Mouse (Mus musculus) stomach, embryonic 15.5 days (tissue): ENCODE data around the gene Mtmr3. TPM values are rescaled to one million over a fixed set of nuclear protein-coding genes. Genes with fewer than 3 reads are reported as not detected.

Experiments
- ATAC-seq: fragments of 200-750 bp; cut with Nextera tagmentation; 2 replicates; pipeline ENCODE4 v1.8.0; 2017; ENCODE audit warnings: low read depth, moderate number of reproducible peaks, moderate TSS enrichment; ENCODE audit not compliant: insufficient read depth, low FRiP score
- H3K27ac ChIP-seq: fragments of 300-500 bp; sonication (generic); 2 replicates; pipeline ENCODE4 v1.5.1; 2015; ENCODE audit warnings: mild to moderate bottlenecking, inconsistent platforms
- H3K27me3 ChIP-seq: fragments of 300-500 bp; sonication (generic); replicated peaks from 2 replicates; pipeline ENCODE4 v1.6.1; 2015; ENCODE audit warnings: inconsistent platforms
- H3K36me3 ChIP-seq: fragments of 300-500 bp; sonication (generic); 2 replicates; pipeline ENCODE4 v1.6.1; 2015; ENCODE audit warnings: inconsistent platforms
- H3K4me1 ChIP-seq: fragments of 300-500 bp; sonication (generic); 2 replicates; pipeline ENCODE4 v1.6.1; 2015; ENCODE audit warnings: inconsistent platforms
- H3K4me2 ChIP-seq: fragments of 300-500 bp; sonication (generic); 2 replicates; pipeline ENCODE4 v1.6.1; 2015; ENCODE audit warnings: mild to moderate bottlenecking, inconsistent platforms
- H3K4me3 ChIP-seq: fragments of 300-500 bp; sonication (generic); replicated peaks from 2 replicates; pipeline ENCODE4 v1.5.1; 2015; ENCODE audit warnings: inconsistent platforms
- H3K9ac ChIP-seq: fragments of 300-500 bp; sonication (generic); 2 replicates; pipeline ENCODE4 v1.6.1; 2015; ENCODE audit warnings: inconsistent platforms
- H3K9me3 ChIP-seq: fragments of 300-500 bp; sonication (generic); 2 replicates; pipeline ENCODE4 v1.6.1; 2016; ENCODE audit warnings: inconsistent platforms
- WGBS: fragments of 180-500 bp; shearing (Covaris S2); methylation state at CpG from one replicate; pipeline ENCODE4 v1.1.7; 2015; 5-methylcytosine and 5-hydroxymethylcytosine counted together
- polyA plus RNA-seq: library from polyadenylated mRNA; unstranded; fragments of >200 nt; fragmentation: Nextera tagmentation; extraction: Ambion mirVana; gene quantifications from 2 replicates; pipeline ENCODE4 v1.2.1, GENCODE M21; 2015

Mtmr3 gene
- polyA plus RNA-seq, 1 experiment from 2014 or later, result 23.8 TPM

DNA sequence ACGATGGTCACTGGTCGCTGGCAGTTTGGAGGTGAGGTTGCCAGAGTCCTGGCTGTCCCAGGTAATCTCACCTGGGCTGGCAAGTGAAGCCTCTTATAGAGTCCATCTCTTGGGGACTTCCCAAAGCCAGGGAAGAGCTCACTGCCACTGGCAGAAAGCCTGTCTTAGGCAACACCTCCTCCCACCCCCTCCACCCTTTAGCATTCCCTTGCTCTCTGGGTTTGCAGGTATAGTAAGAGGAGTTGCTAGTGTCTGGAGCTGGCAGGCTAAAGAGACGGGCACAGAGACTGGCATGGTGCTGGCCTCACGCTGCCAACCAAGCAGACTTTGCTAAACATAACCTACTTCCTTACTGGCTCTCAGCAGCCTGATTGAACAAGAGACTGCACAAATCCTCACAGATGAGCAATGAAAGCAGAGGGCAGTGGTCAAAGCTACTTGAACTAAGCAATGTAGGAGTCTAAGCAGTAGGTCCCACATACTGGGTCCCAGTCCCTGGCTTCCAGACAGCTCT, 118.4 kb downstream of the Mtmr3 start:
- Histone ChIP-seq H3K27ac (no peak overlapping the region), H3K4me3 (no peak overlapping the region), H3K4me1 (no peaks in the 10 kb centered on the region), H3K9ac (no peak overlapping the region), H3K27me3 (no peaks in the 10 kb centered on the region), H3K36me3 (peaks cover 18% of the 10 kb centered on the region), H3K4me2 (no peak overlapping the region), H3K9me3 (no peaks in the 10 kb centered on the region)
- no peak for ATAC-seq
- 87% methylated on average over 4 of the region's 4 CpGs for WGBS

GRCm38 (mm10) chr11:4472464-4473179, 122.0 kb downstream of the Mtmr3 start:
- Histone ChIP-seq H3K9me3 (no peaks in the 10 kb centered on the region), H3K9ac (no peak overlapping the region), H3K4me2 (no peak overlapping the region), H3K27me3 (no peaks in the 10 kb centered on the region), H3K4me3 (no peak overlapping the region), H3K27ac (no peak overlapping the region), H3K36me3 (no peaks in the 10 kb centered on the region), H3K4me1 (no peaks in the 10 kb centered on the region)
- no peak for ATAC-seq
- 76% methylated on average over 7 of the region's 7 CpGs for WGBS

DNA sequence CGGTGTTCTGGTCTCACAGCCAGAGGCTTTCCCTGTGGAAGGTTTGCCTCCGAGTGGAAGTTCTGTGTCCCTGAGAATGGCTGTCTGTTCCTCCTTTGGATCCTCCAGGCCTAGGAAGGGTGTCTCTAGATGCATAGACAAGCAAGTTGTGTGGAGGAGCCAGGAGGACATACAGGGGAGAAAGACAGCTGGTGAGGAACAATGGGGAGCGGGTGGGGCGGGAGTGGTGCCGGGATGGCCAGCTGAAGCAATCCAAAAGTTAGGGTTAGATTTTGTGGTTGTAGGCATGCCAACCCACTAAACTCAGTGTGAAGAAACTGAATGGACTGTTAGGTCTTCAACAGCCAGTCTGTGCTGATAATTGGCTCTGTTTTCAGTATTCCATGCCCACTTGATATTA, 122.9 kb downstream of the Mtmr3 start:
- H3K9ac ChIP-seq, result no peak overlapping the region
- H3K27me3 ChIP-seq, result no peaks in the 10 kb centered on the region
- no peak overlapping the region for H3K4me2 ChIP-seq
- H3K4me3 ChIP-seq, result no peak overlapping the region
- H3K4me1 ChIP-seq, result no peaks in the 10 kb centered on the region
- H3K9me3 ChIP-seq, result no peaks in the 10 kb centered on the region
- H3K36me3 ChIP-seq, result no peaks in the 10 kb centered on the region
- no peak for ATAC-seq
- 77% methylated on average over 5 of the region's 5 CpGs for WGBS
- no peak overlapping the region for H3K27ac ChIP-seq

DNA sequence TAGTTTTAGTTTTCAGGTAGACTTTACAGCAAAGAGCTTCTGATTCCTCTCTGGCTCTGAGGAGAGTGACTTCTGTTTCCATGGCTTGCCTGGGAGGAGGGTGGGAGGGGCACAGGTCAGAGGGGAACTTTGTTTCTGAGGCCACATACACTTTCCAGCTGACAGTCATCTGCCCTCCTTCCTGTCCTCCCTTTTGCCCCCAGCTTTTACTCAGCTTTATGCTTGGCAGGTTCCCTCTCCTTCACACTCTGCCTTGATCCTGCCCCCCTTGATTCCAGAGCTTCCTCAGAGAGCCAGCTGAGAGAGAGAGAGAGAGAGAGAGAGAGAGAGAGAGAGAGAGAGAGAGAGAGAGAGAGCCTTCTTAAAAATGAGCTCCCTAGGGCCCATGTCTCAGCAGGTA, 123.4 kb downstream of the Mtmr3 start:
- no peak for ATAC-seq
- no peak overlapping the region for H3K4me2 ChIP-seq
- no peak overlapping the region for H3K27ac ChIP-seq
- H3K9ac ChIP-seq, result no peak overlapping the region
- H3K4me1 ChIP-seq, result no peaks in the 10 kb centered on the region
- H3K36me3 ChIP-seq, result no peaks in the 10 kb centered on the region
- no peaks in the 10 kb centered on the region for H3K9me3 ChIP-seq
- H3K27me3 ChIP-seq, result no peaks in the 10 kb centered on the region
- no peak overlapping the region for H3K4me3 ChIP-seq

GRCm38 (mm10) chr11:4469091-4469490, 125.6 kb downstream of the Mtmr3 start:
- Histone ChIP-seq H3K9ac (no peak overlapping the region), H3K4me3 (no peak overlapping the region), H3K9me3 (no peaks in the 10 kb centered on the region), H3K27ac (no peak overlapping the region), H3K4me1 (no peaks in the 10 kb centered on the region), H3K4me2 (no peak overlapping the region), H3K27me3 (no peaks in the 10 kb centered on the region), H3K36me3 (no peaks in the 10 kb centered on the region)
- no peak for ATAC-seq
- WGBS, result 57% methylated on average over 5 of the region's 5 CpGs

GRCm38 (mm10) chr11:4467436-4467835, 127.2 kb downstream of the Mtmr3 start:
- 91% methylated on average over 1 of the region's 1 CpGs for WGBS
- Histone ChIP-seq H3K4me3 (no peak overlapping the region), H3K27me3 (no peaks in the 10 kb centered on the region), H3K4me2 (no peak overlapping the region), H3K9ac (no peak overlapping the region), H3K9me3 (no peaks in the 10 kb centered on the region), H3K4me1 (no peaks in the 10 kb centered on the region), H3K27ac (no peak overlapping the region), H3K36me3 (no peaks in the 10 kb centered on the region)
- ATAC-seq, result no peak

- no peaks in the 10 kb centered on the region for H3K27me3 ChIP-seq
- 64% methylated on average over 4 of the region's 4 CpGs for WGBS
- no peaks in the 10 kb centered on the region for H3K4me1 ChIP-seq
- no peak overlapping the region for H3K4me3 ChIP-seq
- H3K9me3 ChIP-seq, result no peaks in the 10 kb centered on the region
- no peak overlapping the region for H3K27ac ChIP-seq
- no peak overlapping the region for H3K9ac ChIP-seq
- no peaks in the 10 kb centered on the region for H3K36me3 ChIP-seq
- ATAC-seq, result no peak
- no peak overlapping the region for H3K4me2 ChIP-seq
Measured at GRCm38 (mm10) chr11:4466191-4466590, 128.5 kb downstream of the Mtmr3 start.

GRCm38 (mm10) chr11:4464616-4465015, 130.0 kb downstream of the Mtmr3 start:
- Histone ChIP-seq H3K36me3 (no peaks in the 10 kb centered on the region), H3K27ac (no peak overlapping the region), H3K27me3 (no peaks in the 10 kb centered on the region), H3K9ac (no peak overlapping the region), H3K4me3 (no peak overlapping the region), H3K4me2 (no peak overlapping the region), H3K9me3 (no peaks in the 10 kb centered on the region), H3K4me1 (no peaks in the 10 kb centered on the region)
- 86% methylated on average over 4 of the region's 4 CpGs for WGBS
- no peak for ATAC-seq

GRCm38 (mm10) chr11:4464186-4464585, 130.5 kb downstream of the Mtmr3 start:
- Histone ChIP-seq H3K4me1 (no peaks in the 10 kb centered on the region), H3K36me3 (no peaks in the 10 kb centered on the region), H3K27ac (no peak overlapping the region), H3K4me3 (no peak overlapping the region), H3K4me2 (no peak overlapping the region), H3K27me3 (no peaks in the 10 kb centered on the region), H3K9ac (no peak overlapping the region), H3K9me3 (no peaks in the 10 kb centered on the region)
- no peak for ATAC-seq
- 84% methylated on average over 1 of the region's 1 CpGs for WGBS

GRCm38 (mm10) chr11:4462868-4463267, 131.8 kb downstream of the Mtmr3 start:
- WGBS, result 46% methylated on average over 2 of the region's 2 CpGs
- no peaks in the 10 kb centered on the region for H3K9me3 ChIP-seq
- no peak for ATAC-seq

GRCm38 (mm10) chr11:4461154-4461553, 133.5 kb downstream of the Mtmr3 start:
- no peaks in the 10 kb centered on the region for H3K36me3 ChIP-seq
- no peak overlapping the region for H3K9ac ChIP-seq
- no peak overlapping the region for H3K4me3 ChIP-seq
- no peaks in the 10 kb centered on the region for H3K27me3 ChIP-seq
- ATAC-seq, result no peak
- no peak overlapping the region for H3K4me2 ChIP-seq
- no peaks in the 10 kb centered on the region for H3K4me1 ChIP-seq
- no peaks in the 10 kb centered on the region for H3K9me3 ChIP-seq
- H3K27ac ChIP-seq, result no peak overlapping the region
- WGBS, result 10% methylated on average over 12 of the region's 12 CpGs

More at GRCm38 (mm10) chr11:4462868-4463267, 131.8 kb downstream of the Mtmr3 start:
- Histone ChIP-seq H3K36me3 (no peaks in the 10 kb centered on the region), H3K27ac (no peak overlapping the region), H3K4me1 (no peaks in the 10 kb centered on the region), H3K9ac (no peak overlapping the region), H3K4me3 (no peak overlapping the region), H3K4me2 (no peak overlapping the region), H3K27me3 (no peaks in the 10 kb centered on the region)

DNA sequence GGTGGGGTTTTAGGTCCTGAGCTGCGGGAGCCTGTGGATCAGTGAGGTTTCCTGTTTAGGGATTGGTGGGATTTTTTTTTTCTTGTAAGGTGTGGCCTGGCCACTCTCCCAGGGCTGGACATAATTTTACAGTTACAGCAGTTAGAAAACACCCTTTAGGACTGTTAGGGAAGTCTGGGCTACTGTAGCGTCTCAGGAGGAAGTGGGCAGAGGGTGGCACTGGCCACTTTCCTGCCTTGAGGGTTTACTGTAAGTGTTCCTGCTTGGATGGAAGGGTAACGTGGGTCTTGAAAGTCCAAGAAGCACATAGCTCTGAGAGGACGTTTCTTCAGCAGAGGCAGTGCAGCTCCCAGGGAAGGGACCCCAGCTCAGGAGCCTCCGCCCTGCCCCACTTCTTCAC, 134.0 kb downstream of the Mtmr3 start:
- no peak for ATAC-seq
- H3K4me1 ChIP-seq, result no peaks in the 10 kb centered on the region
- H3K36me3 ChIP-seq, result no peaks in the 10 kb centered on the region
- 43% methylated on average over 5 of the region's 5 CpGs for WGBS
- H3K27me3 ChIP-seq, result no peaks in the 10 kb centered on the region
- no peak overlapping the region for H3K9ac ChIP-seq
- no peak overlapping the region for H3K27ac ChIP-seq
- H3K4me3 ChIP-seq, result no peak overlapping the region
- no peak overlapping the region for H3K4me2 ChIP-seq
- no peaks in the 10 kb centered on the region for H3K9me3 ChIP-seq
